In genomic region chr17:23873884-23874856, GRCm38 (mm10) we compare ENCODE assay signal across 9 mouse cellular contexts. TPM values are rescaled to one million over a fixed set of nuclear protein-coding genes. Genes with fewer than 3 reads are reported as not detected.
DNase-seq lines count a peak whose midpoint lies in the region; ATAC-seq lines count a peak whose summit lies in the region.
"Had no signal": no experiment of that assay in that cellular context is flagged by ENCODE, and none has a peak within 500 bp of the region (broad histone marks: within the 10 kb centered on the region; RNA-seq: fewer than 3 reads in every experiment).

No protein-coding gene starts in this region.

- no peaks in the 10 kb centered on the region for H3K36me3 ChIP-seq in forebrain, embryonic 10.5 days (replicated peaks)
- no peaks in the 10 kb centered on the region for H3K36me3 ChIP-seq in forebrain, embryonic 12.5 days (replicated peaks)
- no peaks in the 10 kb centered on the region for H3K36me3 ChIP-seq in embryonic facial prominence, embryonic 11.5 days (replicated peaks; ENCODE audit: control insufficient read depth, insufficient read depth, low read depth, low read length)

- DNase-seq in forebrain, embryonic 10.5 days (ENCODE audit: extremely low spot score, low spot score): peak; percentile 42
- DNase-seq in urinary bladder, postnatal 25 days (ENCODE audit: low spot score): peak; percentile 49
- DNase-seq in urinary bladder, postnatal 4 days (ENCODE audit: low spot score in 2 of 2): no peak
- peak; percentile 68 for DNase-seq in embryonic facial prominence, embryonic 11.5 days (ENCODE audit: low spot score)
- DNase-seq in kidney, adult 9 months: peak; percentile 65
- DNase-seq in lung, postnatal 10 days: peak; percentile 83
- peak; percentile 28 for DNase-seq in yolk sac, embryonic 10.5 days (ENCODE audit: low spot score)

- 58% methylated on average over 8 of the region's 8 CpGs for WGBS in forebrain, embryonic 10.5 days
- WGBS in forebrain, embryonic 12.5 days: 43% methylated on average over 8 of the region's 8 CpGs
- 50% methylated on average over 8 of the region's 8 CpGs for WGBS in embryonic facial prominence, embryonic 11.5 days

- no peak overlapping the region for H3K4me3 ChIP-seq in forebrain, embryonic 10.5 days
- no peak overlapping the region for H3K4me3 ChIP-seq in forebrain, embryonic 12.5 days (replicated peaks)
- H3K4me3 ChIP-seq in embryonic facial prominence, embryonic 11.5 days (ENCODE audit: low read depth, low read length): no peak overlapping the region

- no peak overlapping the region for H3K4me2 ChIP-seq in forebrain, embryonic 12.5 days
- H3K4me2 ChIP-seq in embryonic facial prominence, embryonic 11.5 days (ENCODE audit: low read depth, low read length): no peak overlapping the region

- H3K9ac ChIP-seq in forebrain, embryonic 12.5 days: no peak overlapping the region
- no peak overlapping the region for H3K9ac ChIP-seq in embryonic facial prominence, embryonic 11.5 days (replicated peaks; ENCODE audit: low read length)

- no peaks in the 10 kb centered on the region for H3K27me3 ChIP-seq in forebrain, embryonic 10.5 days (ENCODE audit: poor library complexity, severe bottlenecking)
- no peaks in the 10 kb centered on the region for H3K27me3 ChIP-seq in forebrain, embryonic 12.5 days
- no peaks in the 10 kb centered on the region for H3K27me3 ChIP-seq in embryonic facial prominence, embryonic 11.5 days (ENCODE audit: control insufficient read depth, insufficient read depth, low read length)

- H3K9me3 ChIP-seq in forebrain, embryonic 10.5 days: no peaks in the 10 kb centered on the region
- no peaks in the 10 kb centered on the region for H3K9me3 ChIP-seq in forebrain, embryonic 12.5 days
- H3K9me3 ChIP-seq in embryonic facial prominence, embryonic 11.5 days (replicated peaks; ENCODE audit: control insufficient read depth, low read length): no peaks in the 10 kb centered on the region

- no peak for ATAC-seq in forebrain, embryonic 12.5 days (ENCODE audit: low FRiP score)
- no peak; the same call in 1 of the 2 replicates for ATAC-seq in embryonic facial prominence, embryonic 11.5 days (replicated peaks; ENCODE audit: insufficient number of reproducible peaks, low FRiP score, low TSS enrichment, low read depth)

- 0 out of 2 replicates have a peak, but pooled peaks cover 4% of the 10 kb centered on the region for H3K4me1 ChIP-seq in forebrain, embryonic 10.5 days
- H3K4me1 ChIP-seq in forebrain, embryonic 12.5 days: no peaks in the 10 kb centered on the region
- no peaks in the 10 kb centered on the region for H3K4me1 ChIP-seq in embryonic facial prominence, embryonic 11.5 days (ENCODE audit: control insufficient read depth, insufficient read depth, low read length)

- no peak overlapping the region for H3K27ac ChIP-seq in forebrain, embryonic 10.5 days
- no peak overlapping the region for H3K27ac ChIP-seq in forebrain, embryonic 12.5 days
- H3K27ac ChIP-seq in embryonic facial prominence, embryonic 11.5 days (replicated peaks; ENCODE audit: low read depth, low read length): no peak overlapping the region

RNA-seq across cellular contexts. Expression of gene Prss21, which starts 6.3 kb away (rescaled TPM):
- polyA plus RNA-seq in forebrain, embryonic 10.5 days (2016; fragmentation: Nextera tagmentation; extraction: Ambion mirVana): not detected in 2 replicates
- polyA plus RNA-seq in forebrain, embryonic 12.5 days (2016; fragmentation: Nextera tagmentation; extraction: Ambion mirVana): not detected in 2 replicates
- polyA plus RNA-seq in embryonic facial prominence, embryonic 11.5 days (2014; fragmentation: Nextera tagmentation; extraction: Ambion mirVana): not detected in 2 replicates
- polyA plus RNA-seq: heart, embryonic 16.5 days had no signal

RNA-seq across cellular contexts. Expression of gene Dcpp1, which starts 6.5 kb away (rescaled TPM):
- not detected in 2 replicates for polyA plus RNA-seq in forebrain, embryonic 10.5 days (2016; fragmentation: Nextera tagmentation; extraction: Ambion mirVana)
- polyA plus RNA-seq in forebrain, embryonic 12.5 days (2016; fragmentation: Nextera tagmentation; extraction: Ambion mirVana): not detected in 2 replicates
- not detected in 2 replicates for polyA plus RNA-seq in embryonic facial prominence, embryonic 11.5 days (2014; fragmentation: Nextera tagmentation; extraction: Ambion mirVana)
- polyA plus RNA-seq: heart, embryonic 16.5 days had no signal

RNA-seq across cellular contexts. Expression of gene Dcpp2, which starts 6.5 kb away (rescaled TPM):
- not detected in 2 replicates for polyA plus RNA-seq in forebrain, embryonic 10.5 days (2016; fragmentation: Nextera tagmentation; extraction: Ambion mirVana)
- not detected in 2 replicates for polyA plus RNA-seq in forebrain, embryonic 12.5 days (2016; fragmentation: Nextera tagmentation; extraction: Ambion mirVana)
- polyA plus RNA-seq in embryonic facial prominence, embryonic 11.5 days (2014; fragmentation: Nextera tagmentation; extraction: Ambion mirVana): not detected in 2 replicates

RNA-seq across cellular contexts. Expression of gene Prss41, which starts 30.2 kb away (rescaled TPM):
- 4.5 and 5.4 TPM in 2 replicates for polyA plus RNA-seq in forebrain, embryonic 10.5 days (2016; fragmentation: Nextera tagmentation; extraction: Ambion mirVana)
- 1.3 and 3.0 TPM in 2 replicates for polyA plus RNA-seq in forebrain, embryonic 12.5 days (2016; fragmentation: Nextera tagmentation; extraction: Ambion mirVana)
- polyA plus RNA-seq in embryonic facial prominence, embryonic 11.5 days (2014; fragmentation: Nextera tagmentation; extraction: Ambion mirVana): 1.8 and 2.1 TPM in 2 replicates

RNA-seq across cellular contexts. Expression of gene Prss32, which starts 30.5 kb away (rescaled TPM):
- polyA plus RNA-seq in forebrain, embryonic 10.5 days (2016; fragmentation: Nextera tagmentation; extraction: Ambion mirVana): not detected in 2 replicates
- not detected in 2 replicates for polyA plus RNA-seq in forebrain, embryonic 12.5 days (2016; fragmentation: Nextera tagmentation; extraction: Ambion mirVana)
- not detected in 2 replicates for polyA plus RNA-seq in embryonic facial prominence, embryonic 11.5 days (2014; fragmentation: Nextera tagmentation; extraction: Ambion mirVana)

Comparison
In these comparisons a context has a peak if more than half of its experiments do, and no peak if none do; other contexts are left out.
1. DNase-seq: peak in forebrain, embryonic 10.5 days (single experiment), urinary bladder, postnatal 25 days (single experiment), embryonic facial prominence, embryonic 11.5 days (single experiment), kidney, adult 9 months (single experiment), lung, postnatal 10 days (single experiment) and yolk sac, embryonic 10.5 days (single experiment); none in urinary bladder, postnatal 4 days (0 of 2).